7 mouse cellular contexts compared by ENCODE assay signal in the genomic region with DNA sequence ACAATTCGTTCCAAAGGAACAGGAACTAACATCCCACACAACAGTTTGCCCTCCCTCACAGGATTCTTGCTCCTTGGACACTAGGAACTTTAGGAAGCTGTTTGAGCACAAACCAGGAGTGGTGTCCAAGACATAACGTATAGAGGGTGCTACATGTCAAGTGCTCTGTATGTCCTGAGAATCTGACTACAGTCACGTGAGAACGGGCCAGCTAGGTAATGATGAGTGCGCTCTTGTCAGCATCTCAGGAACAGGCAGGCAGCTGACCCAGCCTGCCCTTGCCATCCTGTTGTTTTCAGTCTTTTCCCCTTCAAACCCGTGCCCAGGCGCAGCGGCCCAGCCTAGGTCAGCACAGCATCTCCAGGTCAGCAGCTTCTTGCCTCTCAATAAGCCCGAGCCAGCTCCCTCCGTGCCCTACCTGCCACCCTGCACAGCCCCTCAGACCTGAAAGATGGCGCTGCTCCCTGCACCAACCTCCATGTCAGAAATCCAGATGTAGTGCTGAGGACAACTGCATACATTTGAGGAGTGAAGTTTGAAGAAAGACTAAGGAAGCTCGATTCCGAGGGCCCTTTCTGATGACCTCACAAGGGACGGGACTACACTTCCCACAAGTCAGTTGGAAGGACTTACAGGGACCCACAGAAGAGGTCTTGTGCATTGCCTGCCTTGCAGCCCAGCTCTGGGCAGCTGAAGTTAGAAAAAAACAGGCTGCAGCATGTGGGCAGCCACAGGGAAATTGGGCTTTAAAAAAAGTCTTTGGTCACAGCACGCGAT. TPM values are rescaled to one million over a fixed set of nuclear protein-coding genes. Genes with fewer than 3 reads are reported as not detected.
DNase-seq lines count a peak whose midpoint lies in the region; ATAC-seq lines count a peak whose summit lies in the region.
"Not testable (repeated sequence)": the region's sequence is repeated elsewhere in the genome, so short reads cannot be mapped to it uniquely, and the experiment has no call there.

No protein-coding gene starts in this region.

- H3K4me1 ChIP-seq in intestine, embryonic 15.5 days (replicated peaks); midbrain, embryonic 10.5 days: not testable (repeated sequence)

- peak overlapping the region; percentile 71 for H3K4me2 ChIP-seq in intestine, embryonic 15.5 days (replicated peaks)

- not testable (repeated sequence) for H3K9me3 ChIP-seq in intestine, embryonic 15.5 days; midbrain, embryonic 10.5 days (replicated peaks)

- intact Hi-C loops in gastrocnemius, postnatal 36 days (cut with DNase I), result loop anchor here (2.0 to 10.0 kb wide), 2 partner anchors 46 to 78 kb away; a partner anchor contains a TSS
- intact Hi-C loops in left cerebral cortex, postnatal 25 days (cut with DNase I), result loop anchor here (1.0 kb wide), 3 partner anchors 41 to 74 kb away; a partner anchor contains a TSS

- WGBS in intestine, embryonic 15.5 days, result 9% methylated on average over 16 of the region's 16 CpGs
- WGBS in midbrain, embryonic 10.5 days, result 17% methylated on average over 16 of the region's 16 CpGs

- not testable (repeated sequence) for H3K27ac ChIP-seq in intestine, embryonic 15.5 days
- H3K27ac ChIP-seq in midbrain, embryonic 10.5 days (replicated peaks), result peak overlapping the region; percentile 82

- not testable (repeated sequence) for H3K27me3 ChIP-seq in intestine, embryonic 15.5 days (replicated peaks); midbrain, embryonic 10.5 days (ENCODE audit: low read depth, poor library complexity, severe bottlenecking)

- not testable (repeated sequence) for H3K36me3 ChIP-seq in intestine, embryonic 15.5 days; midbrain, embryonic 10.5 days

- peak; percentile 100 for ATAC-seq in intestine, embryonic 15.5 days

- peak; percentile 91 for DNase-seq in adrenal gland, adult 2 months
- DNase-seq in embryo, embryonic 11.5 days (ENCODE audit: low read depth, low spot score), result peak; percentile 75
- DNase-seq in gastrocnemius, postnatal 36 days, result peak; percentile 62 to 72
- DNase-seq in left cerebral cortex, postnatal 25 days (ENCODE audit: low spot score in 2 of 2), result peak; percentile 90 to 96
- peak; percentile 82 for DNase-seq in midbrain, embryonic 10.5 days (ENCODE audit: low spot score)
- DNase-seq in right cerebral cortex, postnatal 4 days, result peak; percentile 63

- peak overlapping the region; percentile 75 for H3K4me3 ChIP-seq in intestine, embryonic 15.5 days (replicated peaks)
- peak overlapping the region; percentile 73 for H3K4me3 ChIP-seq in midbrain, embryonic 10.5 days

- H3K9ac ChIP-seq in intestine, embryonic 15.5 days, result peak overlapping the region; percentile 79

RNA-seq across cellular contexts. Expression of a gene that starts 3.7 kb away (rescaled TPM):
- 10 to 100 TPM in 1 of 2 experiments, 1 to 10 TPM in 1; 6.8 to 14.3 TPM for total RNA-seq in adrenal gland, adult 2 months (2021)
- 0.95 and 1.8 TPM in 2 replicates for polyA plus RNA-seq in adrenal gland, adult 2 months (2012; rRNA removed)
- total RNA-seq in gastrocnemius, postnatal 36 days (2021), result 1 to 10 TPM; 2.0 to 4.0 TPM
- 9.3 and 10.1 TPM in 2 replicates for polyA plus RNA-seq in intestine, embryonic 15.5 days (2015; fragmentation: Nextera tagmentation; extraction: Ambion mirVana)
- 10 to 100 TPM; 25.0 to 25.9 TPM for total RNA-seq in left cerebral cortex, postnatal 25 days (2021)
- polyA plus RNA-seq in midbrain, embryonic 10.5 days (2016; fragmentation: Nextera tagmentation; extraction: Ambion mirVana), result 9.8 and 10.7 TPM in 2 replicates

RNA-seq across cellular contexts. Expression of a gene that starts 45.6 kb away (rescaled TPM):
- total RNA-seq in adrenal gland, adult 2 months (2021), result 1 to 10 TPM; 6.0 to 6.5 TPM
- 0.12 and 0.29 TPM in 2 replicates for polyA plus RNA-seq in adrenal gland, adult 2 months (2012; rRNA removed)
- total RNA-seq in gastrocnemius, postnatal 36 days (2021), result 1 to 10 TPM; 2.3 to 3.2 TPM
- polyA plus RNA-seq in intestine, embryonic 15.5 days (2015; fragmentation: Nextera tagmentation; extraction: Ambion mirVana), result 2.6 TPM in 2 replicates
- 10 to 100 TPM in 1 of 2 experiments, 1 to 10 TPM in 1; 8.7 to 10.3 TPM for total RNA-seq in left cerebral cortex, postnatal 25 days (2021)
- polyA plus RNA-seq in midbrain, embryonic 10.5 days (2016; fragmentation: Nextera tagmentation; extraction: Ambion mirVana), result 2.2 and 3.3 TPM in 2 replicates

RNA-seq across cellular contexts. Expression of a gene that starts 45.6 kb away (rescaled TPM):
- total RNA-seq in adrenal gland, adult 2 months (2021), result 1 to 10 TPM; 1.2 to 1.3 TPM
- polyA plus RNA-seq in adrenal gland, adult 2 months (2012; rRNA removed), result not detected in 2 replicates
- under 1 TPM; 0.22 to 0.41 TPM for total RNA-seq in gastrocnemius, postnatal 36 days (2021)
- polyA plus RNA-seq in intestine, embryonic 15.5 days (2015; fragmentation: Nextera tagmentation; extraction: Ambion mirVana), result not detected in 2 replicates
- 1 to 10 TPM; 1.2 to 1.8 TPM for total RNA-seq in left cerebral cortex, postnatal 25 days (2021)
- polyA plus RNA-seq in midbrain, embryonic 10.5 days (2016; fragmentation: Nextera tagmentation; extraction: Ambion mirVana), result not detected in 2 replicates

RNA-seq across cellular contexts. Expression of a gene that starts 45.8 kb away (rescaled TPM):
- 10 to 100 TPM; 10.2 to 10.6 TPM for total RNA-seq in adrenal gland, adult 2 months (2021)
- 0.06 and 0.16 TPM in 2 replicates for polyA plus RNA-seq in adrenal gland, adult 2 months (2012; rRNA removed)
- 1 to 10 TPM; 3.2 to 4.5 TPM for total RNA-seq in gastrocnemius, postnatal 36 days (2021)
- polyA plus RNA-seq in intestine, embryonic 15.5 days (2015; fragmentation: Nextera tagmentation; extraction: Ambion mirVana), result 4.7 and 4.9 TPM in 2 replicates
- 10 to 100 TPM; 13.2 to 13.3 TPM for total RNA-seq in left cerebral cortex, postnatal 25 days (2021)
- 6.7 and 7.8 TPM in 2 replicates for polyA plus RNA-seq in midbrain, embryonic 10.5 days (2016; fragmentation: Nextera tagmentation; extraction: Ambion mirVana)
